Mouse (Mus musculus) limb, embryonic 11.5 days (tissue): ENCODE results near the gene Pik3r6. TPM values are rescaled to one million over a fixed set of nuclear protein-coding genes. Genes with fewer than 3 reads are reported as not detected.

Source experiments
- ATAC-seq: fragments of 200-750 bp; cut with Nextera tagmentation; 2 replicates; pipeline ENCODE4 v1.8.0; 2017; ENCODE audit warnings: low read depth; ENCODE audit not compliant: insufficient number of reproducible peaks, low FRiP score, low TSS enrichment
- DNase-seq: peaks from one replicate; pipeline ENCODE4 v3.0.0-alpha.2; 2015; ENCODE audit warnings: low spot score
- H3K27ac ChIP-seq: fragments of 300-500 bp; sonication (generic); replicated peaks from 2 replicates; pipeline ENCODE4 v1.5.1; 2014; ENCODE audit warnings: low read depth, mild to moderate bottlenecking, low read length
- H3K27me3 ChIP-seq: fragments of 300-500 bp; sonication (generic); 2 replicates; pipeline ENCODE4 v1.6.1; 2014; ENCODE audit warnings: mild to moderate bottlenecking, low read length, mixed read lengths; ENCODE audit not compliant: control insufficient read depth, insufficient read depth
- H3K36me3 ChIP-seq: fragments of 300-500 bp; sonication (generic); 2 replicates; pipeline ENCODE4 v1.6.1; 2014; ENCODE audit warnings: mild to moderate bottlenecking, low read length, moderate library complexity, mixed read lengths; ENCODE audit not compliant: control insufficient read depth, insufficient read depth
- H3K4me1 ChIP-seq: fragments of 300-500 bp; sonication (generic); 2 replicates; pipeline ENCODE4 v1.6.1; 2014; ENCODE audit warnings: low read length, mixed read lengths; ENCODE audit not compliant: control insufficient read depth, insufficient read depth
- H3K4me2 ChIP-seq: fragments of 300-500 bp; sonication (generic); 2 replicates; pipeline ENCODE4 v1.6.1; 2014; ENCODE audit warnings: low read depth, mild to moderate bottlenecking, moderate library complexity; ENCODE audit not compliant: severe bottlenecking
- H3K4me3 ChIP-seq: fragments of 300-500 bp; sonication (generic); 2 replicates; pipeline ENCODE4 v1.5.1; 2014; ENCODE audit warnings: low read depth, low read length
- H3K9ac ChIP-seq: fragments of 300-500 bp; sonication (generic); 2 replicates; pipeline ENCODE4 v1.6.1; 2014; ENCODE audit warnings: mild to moderate bottlenecking, low read length
- H3K9me3 ChIP-seq: fragments of 300-500 bp; sonication (generic); 2 replicates; pipeline ENCODE4 v1.6.1; 2016; ENCODE audit warnings: low read length; ENCODE audit not compliant: control insufficient read depth
- WGBS: fragments of 180-500 bp; shearing (Covaris S2); extraction: QIAGEN DNeasy Blood & Tissue Kit; methylation state at CpG from one replicate; pipeline ENCODE4 v1.1.7; 2014; 5-methylcytosine and 5-hydroxymethylcytosine counted together
- polyA plus RNA-seq: library from polyadenylated mRNA; unstranded; fragments of >200 nt; fragmentation: Nextera tagmentation; extraction: Ambion mirVana; gene quantifications from 2 replicates; pipeline ENCODE4 v1.2.1, GENCODE M21; 2014

The Pik3r6 gene
- polyA plus RNA-seq, 1 experiment from 2014 or later: 1.6 TPM

DNA sequence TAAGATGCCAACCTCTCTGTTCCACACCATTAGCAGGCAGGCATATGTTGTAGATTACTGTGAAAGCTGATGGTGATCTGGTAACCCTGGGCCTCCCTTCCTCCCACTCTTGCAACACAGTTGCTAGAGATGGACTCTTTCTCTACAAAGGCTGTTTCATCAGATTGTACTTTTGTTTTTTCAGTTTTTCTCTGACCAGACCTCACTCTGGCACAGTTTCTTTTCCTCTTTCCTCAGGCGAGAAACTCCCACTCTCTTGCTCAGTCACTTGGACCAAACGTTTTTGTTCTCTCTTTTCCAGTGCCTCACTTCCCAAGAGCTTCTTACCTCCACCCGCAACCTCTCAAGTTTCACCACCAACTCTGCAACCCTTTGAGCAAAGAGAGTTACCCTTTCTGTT, 11.2 kb downstream of the Pik3r6 start:
- Histone ChIP-seq H3K27ac (no peak overlapping the region), H3K36me3 (no peaks in the 10 kb centered on the region), H3K4me1 (no peaks in the 10 kb centered on the region), H3K9me3 (no peaks in the 10 kb centered on the region), H3K27me3 (no peaks in the 10 kb centered on the region), H3K4me3 (no peak overlapping the region), H3K4me2 (no peak overlapping the region), H3K9ac (no peak overlapping the region)
- ATAC-seq (no peak), DNase-seq (no peak)
- 44% methylated on average over 3 of the region's 3 CpGs for WGBS

- no peaks in the 10 kb centered on the region for H3K36me3 ChIP-seq
- H3K27me3 ChIP-seq: no peaks in the 10 kb centered on the region
- WGBS: 86% methylated on average over 4 of the region's 4 CpGs
- no peak overlapping the region for H3K9ac ChIP-seq
- no peak overlapping the region for H3K27ac ChIP-seq
- DNase-seq: no peak
- no peaks in the 10 kb centered on the region for H3K9me3 ChIP-seq
- no peak overlapping the region for H3K4me3 ChIP-seq
- H3K4me1 ChIP-seq: no peaks in the 10 kb centered on the region
- no peak overlapping the region for H3K4me2 ChIP-seq
- ATAC-seq: no peak
Measured at GRCm38 (mm10) chr11:68519362-68519761, 16.5 kb downstream of the Pik3r6 start.

DNA sequence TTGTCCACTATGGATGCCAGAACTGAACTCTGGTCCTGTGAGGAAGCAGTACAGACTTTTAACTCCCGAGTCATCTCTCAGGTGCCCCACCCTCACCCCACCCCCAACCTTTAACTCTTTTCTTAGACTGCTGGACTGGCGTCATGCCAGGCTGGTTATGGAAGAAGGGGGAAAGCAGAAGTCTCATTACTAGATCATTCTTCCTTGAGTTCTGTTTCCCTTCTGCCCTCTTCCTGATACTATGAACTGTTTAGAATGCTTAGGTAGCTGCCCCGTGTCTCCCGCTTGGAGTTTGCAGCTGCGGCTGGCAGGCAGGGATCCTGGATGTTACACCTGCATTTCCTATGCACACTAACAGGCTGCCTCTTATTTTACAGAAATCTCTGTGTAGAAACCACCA, 17.0 kb downstream of the Pik3r6 start:
- DNase-seq: no peak
- H3K4me1 ChIP-seq: no peaks in the 10 kb centered on the region
- H3K9me3 ChIP-seq: no peaks in the 10 kb centered on the region
- no peak overlapping the region for H3K27ac ChIP-seq
- no peak overlapping the region for H3K4me3 ChIP-seq
- H3K9ac ChIP-seq: no peak overlapping the region
- ATAC-seq: no peak
- no peaks in the 10 kb centered on the region for H3K27me3 ChIP-seq
- 91% methylated on average over 5 of the region's 5 CpGs for WGBS
- H3K4me2 ChIP-seq: no peak overlapping the region
- no peaks in the 10 kb centered on the region for H3K36me3 ChIP-seq

- H3K27ac ChIP-seq: no peak overlapping the region
- no peak overlapping the region for H3K4me3 ChIP-seq
- H3K36me3 ChIP-seq: no peaks in the 10 kb centered on the region
- ATAC-seq: no peak
- H3K4me2 ChIP-seq: no peak overlapping the region
- no peak overlapping the region for H3K9ac ChIP-seq
- DNase-seq: no peak
- 81% methylated on average over 2 of the region's 2 CpGs for WGBS
- no peaks in the 10 kb centered on the region for H3K9me3 ChIP-seq
- H3K4me1 ChIP-seq: no peaks in the 10 kb centered on the region
- no peaks in the 10 kb centered on the region for H3K27me3 ChIP-seq
Measured at GRCm38 (mm10) chr11:68520439-68520838, 17.6 kb downstream of the Pik3r6 start.

DNA sequence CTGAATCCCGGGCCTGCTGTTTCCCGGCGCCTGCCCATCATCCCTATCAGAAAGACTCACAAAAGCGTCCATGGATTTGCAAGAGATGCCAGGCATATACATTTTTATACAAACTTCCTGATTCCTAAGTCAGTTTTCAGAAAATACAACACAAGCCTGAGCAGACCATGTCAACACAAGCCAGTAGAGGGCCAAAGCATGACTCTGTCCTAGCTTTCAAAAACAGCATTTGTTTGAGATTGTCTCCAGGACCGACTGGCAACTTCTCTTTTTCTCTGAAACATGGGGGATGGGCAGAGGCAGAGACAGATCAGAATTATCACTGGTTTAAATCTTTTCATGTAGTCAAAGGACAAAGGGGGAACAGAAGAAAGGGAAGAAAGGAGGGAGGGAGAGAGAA, 18.5 kb downstream of the Pik3r6 start:
- Histone ChIP-seq H3K4me3 (no peak overlapping the region), H3K9me3 (no peaks in the 10 kb centered on the region), H3K4me2 (no peak overlapping the region), H3K4me1 (no peaks in the 10 kb centered on the region), H3K9ac (no peak overlapping the region), H3K27ac (no peak overlapping the region), H3K27me3 (no peaks in the 10 kb centered on the region), H3K36me3 (no peaks in the 10 kb centered on the region)
- no peak for ATAC-seq
- DNase-seq: no peak
- WGBS: 89% methylated on average over 5 of the region's 5 CpGs

- no peaks in the 10 kb centered on the region for H3K9me3 ChIP-seq
- ATAC-seq (no peak), DNase-seq (no peak)
- no peaks in the 10 kb centered on the region for H3K4me1 ChIP-seq
- H3K27me3 ChIP-seq: no peaks in the 10 kb centered on the region
- no peaks in the 10 kb centered on the region for H3K36me3 ChIP-seq
- H3K9ac ChIP-seq: no peak overlapping the region
- H3K4me2 ChIP-seq: no peak overlapping the region
- H3K4me3 ChIP-seq: no peak overlapping the region
- WGBS: 81% methylated on average over 4 of the region's 4 CpGs
- no peak overlapping the region for H3K27ac ChIP-seq
Measured at GRCm38 (mm10) chr11:68526441-68526840, 23.6 kb downstream of the Pik3r6 start.

DNA sequence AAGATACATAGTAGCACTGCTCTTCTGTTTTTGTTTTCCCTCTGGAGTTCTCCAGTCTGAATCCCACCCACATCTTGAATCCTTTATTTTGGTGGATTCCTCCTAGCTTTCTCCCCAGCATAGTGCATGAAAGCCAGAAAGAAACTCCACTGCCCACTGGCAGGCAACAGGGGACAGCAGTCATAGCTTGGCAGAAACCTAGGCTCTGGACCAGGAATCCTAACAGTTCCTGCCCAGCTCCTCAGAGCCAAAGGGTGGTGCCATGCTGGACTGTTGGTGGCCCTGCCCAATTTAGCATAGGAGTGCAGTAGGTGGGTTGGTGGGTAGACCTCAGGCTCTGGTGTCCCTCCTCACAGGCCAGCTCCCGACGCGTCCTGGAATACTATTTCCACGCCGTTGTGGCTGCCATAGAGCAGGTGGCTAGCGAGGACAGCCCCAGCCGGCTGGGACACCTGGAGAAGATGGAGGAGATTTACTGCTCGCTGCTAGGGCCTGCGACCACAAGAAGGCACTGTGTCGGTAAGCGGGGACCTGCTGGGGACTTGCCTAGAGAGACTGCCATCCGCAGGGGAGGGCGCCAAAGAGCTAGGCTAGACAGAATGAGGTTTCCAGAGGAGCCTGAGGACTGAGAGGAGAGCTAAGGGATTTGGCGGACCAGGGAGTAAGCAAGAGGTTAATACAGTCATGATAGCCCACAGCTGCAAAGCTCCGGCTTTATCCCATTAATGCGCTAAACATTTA, 28.4 kb downstream of the Pik3r6 start:
- no peak overlapping the region for H3K9ac ChIP-seq
- H3K4me1 ChIP-seq: no peaks in the 10 kb centered on the region
- no peak for ATAC-seq
- no peak overlapping the region for H3K4me2 ChIP-seq
- no peaks in the 10 kb centered on the region for H3K27me3 ChIP-seq
- 21% methylated on average over 16 of the region's 16 CpGs for WGBS
- H3K9me3 ChIP-seq: no peaks in the 10 kb centered on the region
- DNase-seq: peak; percentile 60
- no peak overlapping the region for H3K4me3 ChIP-seq
- no peak overlapping the region for H3K27ac ChIP-seq
- H3K36me3 ChIP-seq: no peaks in the 10 kb centered on the region

DNA sequence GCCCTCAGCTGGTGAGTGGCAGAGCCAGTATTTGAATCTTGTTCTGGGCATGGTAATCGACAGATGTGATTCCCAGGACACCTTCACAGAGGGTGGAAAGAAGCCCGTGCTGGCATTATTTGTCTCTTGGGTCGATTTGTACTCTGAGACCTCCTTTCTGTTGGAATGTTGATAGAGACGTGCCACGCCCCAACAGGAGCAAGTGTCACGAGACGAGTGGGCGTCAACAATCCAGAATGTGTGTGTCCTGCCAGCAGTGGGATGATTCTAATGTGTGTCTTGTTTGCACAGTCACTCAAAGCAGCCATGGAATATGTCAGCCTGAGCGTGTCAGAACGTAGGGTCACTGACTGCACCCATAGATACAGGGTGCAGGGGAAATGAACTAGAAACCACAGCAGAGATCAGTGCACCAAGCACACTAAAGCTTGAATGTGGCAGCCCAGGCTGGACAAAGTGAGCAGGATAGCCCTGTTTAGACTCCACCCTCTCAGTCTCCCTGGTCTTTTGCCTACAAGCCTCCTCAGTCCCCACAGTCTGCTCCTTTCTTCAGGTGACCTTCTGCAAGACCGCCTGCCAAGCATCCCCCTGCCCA, 29.2 kb downstream of the Pik3r6 start:
- Histone ChIP-seq H3K9me3 (no peaks in the 10 kb centered on the region), H3K4me3 (no peak overlapping the region), H3K36me3 (no peaks in the 10 kb centered on the region), H3K4me1 (no peaks in the 10 kb centered on the region), H3K27me3 (no peaks in the 10 kb centered on the region), H3K27ac (no peak overlapping the region), H3K9ac (no peak overlapping the region), H3K4me2 (no peak overlapping the region)
- 78% methylated on average over 11 of the region's 11 CpGs for WGBS
- ATAC-seq: no peak
- no peak for DNase-seq

- H3K27ac ChIP-seq: no peak overlapping the region
- H3K9me3 ChIP-seq: no peaks in the 10 kb centered on the region
- no peak overlapping the region for H3K9ac ChIP-seq
- no peaks in the 10 kb centered on the region for H3K27me3 ChIP-seq
- H3K4me3 ChIP-seq: no peak overlapping the region
- no peaks in the 10 kb centered on the region for H3K36me3 ChIP-seq
- no peaks in the 10 kb centered on the region for H3K4me1 ChIP-seq
- ATAC-seq (no peak), DNase-seq (no peak)
- no peak overlapping the region for H3K4me2 ChIP-seq
- 76% methylated on average over 5 of the region's 5 CpGs for WGBS
Measured at GRCm38 (mm10) chr11:68532773-68533172, 30.0 kb downstream of the Pik3r6 start.
